Mouse (Mus musculus) WW6 (cell line): ENCODE measurements around the gene Klhdc7b.

ENCODE experiments used
- DNase-seq: peaks from one replicate; pipeline ENCODE4 v3.0.0-alpha.2; 2013; ENCODE audit warnings: low read depth, low spot score

Gene Klhdc7b

DNA sequence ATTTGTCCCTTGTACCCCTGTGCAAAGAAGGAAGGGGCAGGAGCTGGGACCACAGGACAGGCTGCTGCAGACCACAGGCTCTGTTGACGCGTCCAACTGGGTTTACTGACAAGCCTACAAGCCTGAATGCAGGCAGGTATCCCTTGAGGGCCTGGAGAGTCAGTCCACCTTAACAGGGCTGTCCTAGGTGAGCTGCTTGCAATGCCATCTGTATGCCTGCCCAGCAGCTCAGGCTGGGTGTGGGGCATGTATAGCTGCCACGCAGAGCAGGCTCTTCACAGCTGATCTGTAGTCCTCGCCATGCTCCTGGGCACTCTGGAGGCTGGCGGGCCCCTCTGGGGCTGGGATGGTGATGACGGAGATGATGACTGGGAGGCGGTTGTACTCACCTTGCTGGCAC is at the start of gene Klhdc7b:
Gene Klhdc7b (plus strand): TSS at position 301 of the 400 bp plus-strand sequence.
- DNase-seq, result no peak

DNA sequence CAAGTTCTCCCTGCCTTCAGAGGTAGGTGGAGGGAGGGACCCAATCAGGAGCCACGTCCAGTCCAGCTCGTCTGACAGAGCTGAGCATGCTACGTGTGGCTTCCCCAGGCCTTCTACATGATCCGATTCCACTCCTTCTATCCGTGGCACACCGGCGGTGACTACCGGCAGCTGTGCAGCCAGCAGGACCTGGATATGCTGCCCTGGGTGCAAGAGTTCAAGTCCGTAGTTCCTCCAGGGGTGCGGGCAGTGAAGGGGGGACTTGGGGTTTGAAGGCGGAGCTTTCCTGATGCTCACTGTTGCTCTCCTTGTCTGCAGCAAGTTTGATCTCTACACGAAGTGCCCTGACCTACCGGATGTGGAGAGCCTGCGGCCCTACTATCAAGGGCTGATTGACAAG is 48.3 kb upstream of the Klhdc7b start:
- no peak for DNase-seq

DNA sequence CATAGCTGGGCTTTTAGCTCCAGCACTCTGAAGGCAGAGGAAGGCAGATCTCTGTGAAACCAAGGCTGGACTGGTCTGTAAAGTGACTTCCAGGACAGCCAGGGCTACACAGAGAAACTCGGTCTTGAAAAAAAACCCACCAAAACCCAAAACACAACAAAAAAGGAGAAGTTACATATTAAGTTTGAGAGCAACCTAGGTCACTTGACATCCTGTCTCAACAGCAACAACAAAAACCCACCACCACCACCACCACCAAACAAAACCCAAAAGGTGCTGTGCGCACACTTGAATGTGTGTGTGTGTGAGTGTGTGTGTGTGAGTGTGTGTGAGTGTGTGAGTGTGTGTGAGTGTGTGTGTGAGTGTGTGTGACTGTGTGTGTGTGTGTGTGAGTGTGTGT is 45.0 kb upstream of the Klhdc7b start:
- DNase-seq, result no peak

DNA sequence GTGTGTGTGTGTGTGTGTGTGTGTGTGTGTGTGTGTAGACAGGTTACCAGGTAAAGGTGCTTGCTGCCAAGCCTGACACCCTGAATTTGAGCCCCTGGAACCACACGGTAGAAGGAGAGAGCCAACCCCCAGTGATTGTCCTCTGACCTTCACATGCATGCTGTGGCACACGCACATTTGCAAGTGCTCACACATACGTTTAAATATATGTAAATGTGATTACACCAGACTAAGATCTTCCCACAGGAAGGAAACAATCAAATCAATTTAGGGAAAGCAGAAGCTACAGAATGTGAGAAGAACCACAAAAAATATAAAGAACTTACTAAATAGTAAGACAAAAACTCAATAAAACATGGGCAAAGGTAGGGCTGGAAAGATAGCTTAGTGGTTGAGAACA is 44.6 kb upstream of the Klhdc7b start:
- no peak for DNase-seq

DNA sequence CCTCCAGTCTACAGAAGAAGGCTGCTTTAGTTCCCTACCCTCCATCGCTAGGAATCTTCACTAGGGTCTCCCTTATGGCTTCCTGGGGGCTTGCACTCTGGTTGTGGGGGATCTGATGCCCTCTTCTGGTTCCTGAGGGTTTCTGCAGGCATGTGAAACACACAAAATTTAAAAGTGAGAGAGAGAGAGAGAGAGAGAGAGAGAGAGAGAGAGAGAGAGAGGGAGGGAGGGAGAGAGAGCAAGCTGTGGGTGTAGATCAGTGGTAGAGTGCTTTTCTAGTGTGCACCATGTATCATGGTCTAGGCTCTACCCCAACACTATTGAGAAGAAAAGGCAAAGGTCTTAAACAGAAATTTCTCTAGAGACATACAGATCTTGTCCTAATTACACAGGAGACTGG is 43.0 kb upstream of the Klhdc7b start:
- DNase-seq, result no peak

DNA sequence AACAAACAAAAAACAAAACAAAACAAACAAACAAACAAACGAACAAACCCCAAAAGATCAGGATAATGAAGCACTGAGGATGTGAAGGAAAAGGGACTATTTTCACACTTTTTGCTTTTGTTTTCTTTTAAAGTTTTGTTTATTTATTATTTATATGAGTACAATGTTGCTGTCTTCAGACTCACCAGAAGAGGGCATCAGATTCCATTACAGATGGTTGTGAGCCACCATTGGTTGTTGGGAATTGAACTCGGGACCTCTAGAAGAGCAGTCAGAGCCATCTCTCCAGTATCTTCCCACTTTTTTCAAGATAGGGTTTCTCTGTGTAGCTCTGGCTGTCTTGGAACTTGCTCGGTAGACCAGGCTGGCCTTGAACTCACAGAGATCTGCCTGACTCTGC is 41.4 kb upstream of the Klhdc7b start:
- DNase-seq, result no peak

DNA sequence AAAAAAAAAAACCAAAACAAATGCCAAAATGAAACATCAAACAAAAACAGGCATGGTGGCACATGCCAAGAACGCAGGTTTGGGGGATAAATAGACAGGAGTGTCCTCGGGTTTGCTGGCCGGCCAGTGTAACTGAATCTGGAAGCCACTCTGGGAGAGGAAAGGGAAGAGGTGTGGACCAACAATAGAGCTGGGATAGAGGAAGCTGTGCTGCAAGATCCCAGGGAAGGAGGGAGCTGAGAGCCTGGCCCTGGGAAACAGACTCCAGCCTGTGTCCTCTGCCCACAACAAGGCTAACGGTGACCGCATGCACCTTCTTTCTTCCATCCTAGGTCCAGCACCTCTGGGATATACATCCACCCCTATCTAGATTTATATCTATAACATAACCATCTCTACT is 34.3 kb upstream of the Klhdc7b start:
- no peak for DNase-seq

DNA sequence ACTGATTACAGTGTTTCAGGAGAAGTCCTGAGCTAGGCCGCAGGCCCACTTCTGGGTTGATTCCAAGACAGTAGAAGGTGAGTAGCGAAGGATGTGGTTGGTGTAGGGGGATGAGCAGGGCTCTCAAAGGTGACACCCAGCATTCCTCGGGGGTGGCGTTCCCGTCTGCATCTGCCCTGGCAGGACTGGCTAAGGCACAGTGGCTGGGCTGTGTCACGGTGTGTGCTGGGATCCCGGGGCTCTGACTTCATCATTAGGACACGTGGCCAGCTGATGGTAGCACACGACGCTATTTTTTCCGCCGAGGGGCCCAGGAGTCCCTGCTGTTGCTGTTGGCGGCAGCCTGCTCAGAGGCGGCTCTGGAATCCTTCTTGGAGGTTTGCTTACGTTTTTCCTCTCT is 33.4 kb upstream of the Klhdc7b start:
- no peak for DNase-seq

DNA sequence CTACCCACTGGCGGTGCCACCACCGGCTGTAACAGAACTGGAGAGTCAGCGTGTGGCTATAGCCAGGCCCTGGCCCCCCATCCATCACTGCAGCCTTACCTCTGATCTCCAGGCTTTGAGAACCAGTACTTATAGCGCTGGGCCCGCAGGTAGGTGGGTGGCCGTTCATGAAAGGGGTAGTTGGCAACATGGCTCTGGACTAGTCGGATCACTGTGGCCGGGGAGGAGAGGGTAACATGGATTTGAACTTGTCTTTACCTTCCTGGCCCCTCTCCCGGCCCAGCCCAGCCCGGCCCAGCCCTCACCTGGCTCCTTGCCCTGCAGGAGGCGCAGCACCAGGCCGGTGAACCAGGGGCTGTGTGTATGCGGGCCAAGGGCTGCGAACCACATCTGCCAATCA is 32.7 kb upstream of the Klhdc7b start:
- no peak for DNase-seq

DNA sequence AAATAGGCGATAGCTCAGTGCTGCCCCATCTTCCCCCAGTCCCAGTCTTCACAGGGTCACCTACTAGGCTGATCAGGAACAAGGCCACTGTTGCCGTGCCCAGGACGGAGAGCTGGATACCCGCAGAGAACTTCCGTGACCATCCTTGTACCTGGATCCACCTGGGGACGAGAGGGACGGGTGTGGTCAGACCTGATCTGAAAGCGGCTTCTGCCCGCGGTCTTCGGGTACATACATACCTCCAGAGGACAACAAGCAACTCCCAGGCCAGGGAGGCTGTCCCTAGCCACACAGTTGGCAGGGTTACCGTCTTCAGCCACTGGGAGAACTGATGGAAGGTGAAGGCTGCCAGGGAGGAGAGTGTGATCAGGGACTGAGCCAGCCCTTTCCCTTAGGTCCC is 31.9 kb upstream of the Klhdc7b start:
- DNase-seq, result no peak

DNA sequence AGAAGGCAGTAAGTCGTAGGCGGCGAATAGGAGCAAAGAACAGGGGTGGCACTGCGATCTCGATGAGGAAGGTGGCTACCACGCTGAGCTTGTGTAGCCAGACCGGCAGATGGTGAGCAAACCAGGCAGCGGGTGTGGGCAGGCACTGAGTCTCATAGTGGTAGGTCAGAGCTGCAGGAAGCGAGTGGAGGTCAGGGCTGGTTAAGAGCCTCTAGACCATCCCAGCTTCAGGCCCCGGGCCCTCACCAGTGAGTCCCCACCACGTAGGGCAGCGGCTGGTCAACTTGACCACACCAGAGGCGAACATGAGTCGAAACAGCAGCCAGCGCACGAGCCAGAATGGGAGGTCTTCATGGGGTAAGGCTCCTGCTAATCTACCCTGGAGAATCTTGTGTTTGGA is 30.9 kb upstream of the Klhdc7b start:
- DNase-seq, result no peak

DNA sequence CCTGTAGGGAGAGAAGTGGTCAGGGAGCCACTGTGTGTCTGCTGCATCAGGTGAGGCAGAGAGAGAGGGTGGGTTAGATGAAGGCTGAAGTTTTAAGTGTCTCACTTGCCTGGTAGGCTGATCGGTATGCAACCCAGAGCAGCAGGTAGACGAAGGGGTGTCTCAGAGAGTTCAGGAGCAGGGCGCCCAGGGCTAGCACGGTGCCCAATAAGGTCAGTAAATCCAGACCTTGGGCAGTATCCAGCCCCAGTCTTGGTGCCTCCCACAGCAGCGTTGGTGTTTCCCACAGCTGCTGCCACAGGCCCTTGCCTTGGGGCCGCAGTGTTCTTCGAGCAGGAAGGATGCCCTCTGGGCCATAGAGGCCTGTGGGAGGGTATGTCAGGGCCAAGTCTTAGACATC is 30.3 kb upstream of the Klhdc7b start:
- DNase-seq, result no peak

DNA sequence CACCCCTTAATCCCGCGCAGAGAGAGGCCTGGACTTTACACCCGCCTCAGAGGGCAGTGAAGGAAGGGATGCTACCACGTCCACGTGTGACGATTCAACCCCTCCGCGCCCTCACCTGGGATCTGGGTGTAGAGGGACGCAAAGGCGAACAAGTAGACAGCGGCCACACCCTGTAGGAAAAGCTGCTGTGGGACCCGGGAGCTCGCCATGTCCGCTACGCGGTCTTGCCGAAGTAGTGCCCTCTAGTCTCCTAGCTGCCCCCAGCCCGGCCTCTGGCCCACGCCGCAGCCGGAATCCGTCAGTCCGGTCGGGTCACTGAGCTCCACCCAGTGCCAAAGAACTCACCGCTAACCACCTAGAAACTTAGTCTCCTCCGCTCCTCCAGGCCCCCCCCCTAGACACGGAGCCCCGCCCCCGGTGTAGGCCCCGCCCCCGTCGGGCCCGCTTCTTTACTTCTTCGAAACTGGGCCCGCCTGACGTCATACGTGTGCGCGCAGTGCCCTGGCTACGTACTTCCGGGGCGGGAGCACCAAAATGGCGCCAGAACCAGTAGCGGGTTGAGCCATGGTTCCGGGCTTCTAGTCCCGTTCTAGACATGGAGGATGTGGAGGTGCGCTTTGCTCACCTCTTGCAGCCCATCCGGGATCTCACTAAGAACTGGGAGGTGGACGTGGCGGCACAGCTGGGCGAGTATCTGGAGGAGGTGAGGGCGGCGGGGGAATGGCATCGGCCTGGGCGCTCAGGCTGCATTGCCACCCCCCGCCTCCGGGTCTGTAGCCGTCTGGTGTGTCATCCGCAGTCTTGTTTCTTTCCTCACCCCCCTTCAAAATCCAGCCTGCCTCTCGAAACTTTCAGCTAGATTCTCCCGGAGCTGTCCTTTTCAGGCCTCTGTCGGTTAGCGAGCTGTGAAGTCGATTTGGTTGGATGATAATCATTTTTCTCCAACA is 29.2 kb upstream of the Klhdc7b start, which contains the start of the genes Lmf2 and Ncaph2:
Gene Lmf2 (minus strand): TSS at position 419 of the 947 bp plus-strand sequence.
Gene Ncaph2 (plus strand): TSS at position 479 of the 947 bp plus-strand sequence.
- peak; percentile 84 for DNase-seq

DNA sequence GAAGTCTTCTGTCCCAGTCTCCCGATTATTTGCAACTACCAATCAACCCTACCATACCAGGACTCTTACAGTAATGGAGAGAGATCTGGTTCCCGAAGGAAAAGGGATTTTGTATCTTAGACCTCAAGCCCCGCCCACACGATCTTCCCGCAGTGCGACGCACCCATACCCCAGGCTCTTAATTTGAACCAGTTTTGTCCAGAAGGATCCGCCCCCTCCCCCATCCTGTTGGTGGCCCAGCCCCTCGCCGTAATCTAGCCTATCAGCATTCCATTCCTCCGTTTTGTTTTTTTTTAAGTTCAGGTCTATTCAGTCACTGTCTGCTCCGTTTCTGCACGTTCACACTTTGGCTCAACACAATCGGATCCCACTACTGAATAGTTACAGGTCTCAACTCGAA is 28.3 kb upstream of the Klhdc7b start:
- DNase-seq, result peak; percentile 88

DNA sequence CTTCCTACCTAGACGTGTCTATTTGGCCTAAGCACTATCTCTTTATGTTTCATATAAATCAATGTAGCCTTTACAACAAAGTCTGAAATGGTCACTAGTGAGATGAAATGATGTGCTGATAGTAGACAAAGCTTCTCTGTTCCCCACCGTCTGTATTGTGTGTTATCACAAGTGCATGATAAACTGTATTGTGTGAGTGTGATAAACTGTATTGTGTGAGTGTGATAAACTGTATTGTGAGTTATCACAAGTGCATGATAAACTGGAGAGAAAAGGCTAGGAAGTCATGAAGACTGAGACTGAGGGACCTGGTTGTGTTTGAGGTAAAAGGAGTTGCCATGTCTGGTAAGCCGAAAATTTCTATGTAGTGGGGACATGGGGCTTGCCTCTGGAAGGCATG is 25.9 kb upstream of the Klhdc7b start:
- no peak for DNase-seq

DNA sequence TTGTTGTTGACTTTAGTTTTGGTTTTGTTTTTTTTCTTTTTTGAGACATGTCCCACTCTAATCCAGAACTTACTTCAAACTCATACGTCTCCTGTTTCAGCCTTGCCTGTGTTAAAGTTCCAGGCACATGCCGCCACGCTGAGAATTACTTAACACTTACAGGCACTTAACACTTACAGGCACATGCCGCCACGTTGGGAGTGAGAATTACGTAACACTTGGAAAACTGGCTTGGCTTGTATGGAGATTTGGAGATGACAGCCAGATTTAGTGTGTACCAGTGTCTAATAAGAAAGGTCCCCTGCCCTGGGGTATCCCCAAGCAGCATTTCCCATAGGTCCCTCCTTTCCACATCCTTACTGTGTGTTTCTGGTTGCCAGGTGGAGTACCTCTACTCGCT is 21.7 kb upstream of the Klhdc7b start:
- no peak for DNase-seq

DNA sequence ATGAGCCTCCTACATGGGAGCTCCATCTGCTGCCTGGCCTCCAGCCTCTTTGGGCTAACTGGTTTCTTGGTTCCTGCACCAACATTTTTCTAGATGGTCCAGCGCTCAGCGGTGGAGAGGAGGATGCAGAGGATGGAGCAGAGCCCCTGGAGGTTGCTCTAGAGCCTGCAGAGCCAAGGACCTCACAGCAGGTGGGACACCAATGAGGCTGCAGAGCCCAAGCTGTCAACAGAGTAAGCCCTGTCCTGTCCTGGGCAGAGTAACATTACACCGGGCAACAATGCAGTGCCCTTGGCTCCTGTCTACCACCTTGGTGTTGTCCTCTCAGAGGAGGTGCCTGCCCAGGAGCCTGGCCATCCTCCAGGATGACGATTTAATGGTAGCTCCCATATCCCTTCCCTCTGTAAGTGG is 19.6 kb upstream of the Klhdc7b start:
- no peak for DNase-seq

DNA sequence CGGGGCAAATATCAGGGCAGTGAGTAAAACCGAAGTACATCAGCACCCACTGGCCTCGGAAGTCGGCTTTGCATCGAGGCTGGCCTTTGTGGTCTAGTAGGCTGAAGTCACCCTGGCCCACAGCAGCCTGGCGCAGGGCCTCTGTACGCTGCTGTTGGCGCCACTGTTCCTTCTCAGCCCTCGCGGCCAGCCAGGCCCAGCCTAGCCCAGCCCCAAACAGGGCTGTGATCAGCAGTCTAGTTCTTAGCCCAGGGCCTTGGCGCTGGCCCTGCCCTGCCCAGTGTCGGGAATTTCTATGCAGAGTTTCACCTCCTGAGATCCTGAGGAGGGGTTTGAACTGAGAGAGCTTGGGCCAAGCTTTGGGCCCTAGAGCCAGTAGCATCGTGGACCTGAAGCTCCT is 12.6 kb upstream of the Klhdc7b start:
- no peak for DNase-seq

DNA sequence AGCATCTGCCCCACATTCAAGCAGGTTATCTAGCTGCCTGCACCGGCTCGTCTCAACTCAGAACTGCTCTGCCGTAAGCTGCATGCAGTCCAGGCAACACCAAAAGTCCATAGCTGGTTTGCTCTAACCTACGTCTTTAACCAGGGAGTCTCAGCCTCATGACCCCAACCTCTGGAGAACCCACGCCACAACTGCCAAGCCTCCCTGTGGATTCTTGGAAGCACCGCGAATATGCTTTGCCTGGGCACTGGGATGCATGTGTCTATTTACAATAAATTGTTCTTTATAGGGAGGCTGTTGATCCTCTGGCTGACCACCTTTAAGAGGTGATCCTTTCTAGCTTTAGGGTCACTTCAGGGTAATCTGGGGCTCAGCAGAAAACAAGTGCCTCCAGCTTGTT is 12.2 kb upstream of the Klhdc7b start:
- no peak for DNase-seq

DNA sequence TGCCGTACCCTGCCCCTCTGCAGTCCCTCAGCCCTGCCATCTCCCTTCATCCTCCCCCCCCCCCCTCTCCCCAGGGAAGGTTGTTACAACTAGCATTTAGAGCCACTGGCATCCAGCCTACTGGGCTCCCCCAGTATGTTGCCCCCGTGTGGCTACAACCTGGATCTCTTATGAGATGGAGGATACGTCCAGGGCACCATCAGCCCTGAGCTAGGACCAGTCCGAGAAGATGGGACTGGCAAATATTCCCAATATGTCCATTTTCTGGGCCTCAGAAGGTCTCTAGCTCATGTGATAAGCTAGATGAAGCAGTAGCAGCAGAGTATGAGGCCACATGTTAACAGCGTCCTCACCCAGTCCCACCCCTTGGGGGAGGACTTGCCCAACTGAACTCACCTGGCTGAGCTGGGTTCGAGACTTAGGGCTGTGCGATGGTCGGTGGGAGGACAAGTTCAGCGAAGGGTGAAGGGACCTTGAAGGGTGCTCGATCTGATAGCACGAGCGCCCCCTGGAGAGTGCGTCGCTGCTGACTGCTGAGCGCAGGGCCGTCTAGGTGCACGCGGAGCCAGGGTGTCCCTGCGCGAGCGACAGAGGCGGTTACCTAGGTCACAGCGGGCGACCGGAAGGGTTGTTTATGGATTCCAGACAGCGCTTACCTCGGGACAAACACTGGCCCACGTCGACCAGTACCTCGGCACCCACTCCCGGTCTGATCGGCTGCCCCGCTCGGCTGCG is 11.5 kb upstream of the Klhdc7b start:
- DNase-seq, result peak; percentile 66

DNA sequence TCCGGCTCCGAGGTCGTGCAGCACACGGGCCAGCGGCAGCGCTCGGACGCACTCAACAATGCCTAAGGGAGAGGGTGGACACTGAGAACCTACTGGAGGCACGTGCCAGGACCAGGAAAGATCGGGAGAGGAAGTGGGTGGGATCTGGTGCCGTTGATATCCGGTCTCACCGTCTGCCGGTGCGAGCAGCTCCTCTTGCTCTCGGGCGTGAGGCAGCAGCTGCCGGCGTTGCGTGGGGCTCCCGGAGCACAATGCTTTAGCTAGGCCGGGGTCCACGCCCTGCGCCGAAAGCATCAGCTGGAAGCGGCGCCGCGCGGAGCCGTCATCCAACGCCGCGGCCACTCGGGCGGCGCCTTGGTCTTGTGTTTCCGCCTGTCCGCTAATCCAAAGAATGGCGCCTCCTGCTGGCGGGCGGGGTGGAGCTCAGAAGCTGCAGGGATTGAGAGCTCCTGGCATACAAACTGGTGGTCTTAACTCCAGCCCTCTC is 10.9 kb upstream of the Klhdc7b start, which contains the start of gene Sco2:
Gene Sco2 (minus strand): TSS at position 85 of the 487 bp plus-strand sequence.
- peak; percentile 86 for DNase-seq

DNA sequence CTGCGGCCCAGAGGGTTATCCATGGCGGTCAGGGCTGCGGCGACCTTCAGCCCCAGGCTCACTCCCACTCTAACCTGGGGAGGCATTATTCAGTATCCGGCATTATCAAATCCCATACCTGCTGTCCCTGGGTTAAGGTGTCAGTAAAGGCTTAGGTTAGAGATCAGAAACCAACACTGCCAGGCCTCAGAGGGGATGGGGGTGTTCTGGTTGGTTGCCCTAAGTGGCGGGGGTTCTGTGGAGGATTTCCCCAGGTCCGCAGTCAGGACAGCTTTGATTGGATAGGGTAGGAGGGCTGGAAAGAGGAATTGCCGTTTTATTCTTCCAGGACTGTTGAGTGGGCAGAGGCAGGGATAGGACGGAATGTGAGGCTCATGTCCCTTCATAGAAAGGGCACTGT is 10.4 kb upstream of the Klhdc7b start:
- DNase-seq, result no peak
